Comparison of ENCODE assay signal across 1 mouse cellular context in the genomic region with DNA sequence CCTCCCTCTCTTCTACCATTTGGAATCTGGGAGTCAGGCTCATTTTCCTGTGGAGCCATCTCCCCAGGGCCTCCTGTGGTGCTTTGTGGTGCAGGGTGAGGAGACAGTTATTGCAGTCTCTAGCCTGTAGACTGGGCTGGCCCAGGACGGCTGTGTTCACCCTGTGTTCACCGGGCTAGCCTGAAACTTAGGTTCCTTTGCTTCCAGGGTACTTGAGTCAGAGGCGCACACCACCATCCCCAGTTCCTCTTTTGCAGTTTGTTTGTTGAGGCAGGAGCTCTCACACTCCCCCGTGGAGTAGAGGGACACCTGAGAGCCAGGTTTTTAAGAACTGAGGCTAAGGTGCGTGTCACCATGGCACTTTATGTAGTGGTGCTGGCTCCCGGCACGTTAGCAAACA.
TF ChIP-seq lines count a peak whose summit lies in the region.

No protein-coding gene starts in this region.

TF ChIP-seq in CH12.LX, 34 proteins besides CTCF, POLR2A, EP300 and RAD21 (continued from another document):
- TF ChIP-seq MAFK (IDR thresholded peaks at IDR 0.05; ENCODE audit: insufficient replicate concordance, low read length): no peak
- TF ChIP-seq ETS1 (conservative IDR thresholded peaks at IDR 0.05; ENCODE audit: low read depth, low read length): no peak
- no peak for TF ChIP-seq NRF1 (IDR thresholded peaks at IDR 0.05; ENCODE audit: low read depth, low read length)
